Mouse (Mus musculus) hematopoietic stem cell, adult 5-6 weeks (primary cell): ENCODE measurements around the gene Slc22a5. TPM values are rescaled to one million over a fixed set of nuclear protein-coding genes. Genes with fewer than 3 reads are reported as not detected.
A peak's percentile ranks its signal among the peaks of the same experiment; 100 is the strongest.
"Not testable (repeated sequence)": the region's sequence is repeated elsewhere in the genome, so short reads cannot be mapped to it uniquely, and the experiment has no call there.

ENCODE experiments used
- ATAC-seq, 2 experiments: fragments of 125-278 bp in 1 of 2; replicated peaks in 1 of 2; 2 replicates each; pipeline ENCODE4 v1.8.0; 2016 to 2017; ENCODE audit warnings: inconsistent platforms in 2 of 2, mild to moderate bottlenecking in 2 of 2, moderate number of reproducible peaks in 2 of 2, low read depth in 1 of 2, moderate TSS enrichment in 1 of 2; ENCODE audit not compliant: low FRiP score in 2 of 2, poor library complexity in 2 of 2, severe bottlenecking in 2 of 2, insufficient read depth in 1 of 2, low TSS enrichment in 1 of 2
- total RNA-seq: library from RNA; stranded (forward); fragments of 172-1452, 232-1000 nt; gene quantifications from 2 replicates; pipeline ENCODE4 v1.2.3, GENCODE M21; 2017

Slc22a5 gene
- total RNA-seq, 1 experiment from 2014 or later = 9.9 TPM

- ATAC-seq = peak; percentile 50 to 51; a peak in 3 of 4 replicates
These were observed 1.4 kb upstream of the Slc22a5 start for GRCm38 (mm10) chr11:53892716-53893416.

GRCm38 (mm10) chr11:53890906-53891504, 455 bp downstream of the Slc22a5 start:
- ATAC-seq = peak; percentile 1 to 7; a peak in 2 of 4 replicates

- ATAC-seq = no peak
These were observed 1.2 kb downstream of the Slc22a5 start for GRCm38 (mm10) chr11:53890225-53890624.

- ATAC-seq = no peak
These were observed 2.3 kb downstream of the Slc22a5 start for GRCm38 (mm10) chr11:53889091-53889645.

GRCm38 (mm10) chr11:53888242-53888641, 3.2 kb downstream of the Slc22a5 start:
- ATAC-seq = no peak

GRCm38 (mm10) chr11:53883287-53883686, 8.2 kb downstream of the Slc22a5 start:
- ATAC-seq = no peak

- ATAC-seq = not testable (repeated sequence)
These were observed 13.4 kb downstream of the Slc22a5 start for GRCm38 (mm10) chr11:53878096-53878495.

- no peak for ATAC-seq
These were observed 15.0 kb downstream of the Slc22a5 start for GRCm38 (mm10) chr11:53876488-53876887.

GRCm38 (mm10) chr11:53874706-53875105, 16.8 kb downstream of the Slc22a5 start:
- no peak for ATAC-seq

- not testable (repeated sequence) for ATAC-seq
These were observed 17.4 kb downstream of the Slc22a5 start for GRCm38 (mm10) chr11:53873909-53874704.

GRCm38 (mm10) chr11:53871786-53872507, 19.5 kb downstream of the Slc22a5 start:
- no peak for ATAC-seq

- ATAC-seq = no peak
These were observed 22.3 kb downstream of the Slc22a5 start for GRCm38 (mm10) chr11:53869172-53869571.

- peak in 1 of 2 experiments; percentile 46; a peak in 1 of 4 replicates for ATAC-seq
These were observed 23.1 kb downstream of the Slc22a5 start for GRCm38 (mm10) chr11:53868323-53868722.

GRCm38 (mm10) chr11:53864724-53865310, 26.6 kb downstream of the Slc22a5 start:
- not testable (repeated sequence) for ATAC-seq

GRCm38 (mm10) chr11:53860944-53861343, 30.5 kb downstream of the Slc22a5 start:
- ATAC-seq = not testable (repeated sequence)

GRCm38 (mm10) chr11:53858761-53859580, 32.5 kb downstream of the Slc22a5 start, which contains the start of gene Gm12216:
Gm12216 (minus strand) TSS chr11:53859256.
- ATAC-seq = peak; percentile 83 to 85
